Mouse (Mus musculus): ENCODE data around the gene Cldn10. TPM values are rescaled to one million over a fixed set of nuclear protein-coding genes. Genes with fewer than 3 reads are reported as not detected.
"Not testable (repeated sequence)": the region's sequence is repeated elsewhere in the genome, so short reads cannot be mapped to it uniquely, and the experiment has no call there.

The Cldn10 gene
- polyA plus RNA-seq, 1 experiment from 2014 or later: 0.80 TPM

GRCm38 (mm10) chr14:118763362-118763761 is 24.3 kb upstream of the Cldn10 start:
- not testable (repeated sequence) for H3K27ac ChIP-seq (ENCODE audit: low read depth, low read length); H3K36me3 ChIP-seq (ENCODE audit: control insufficient read depth, insufficient read depth, low read length); H3K4me1 ChIP-seq (ENCODE audit: control insufficient read depth, insufficient read depth, low read length); H3K9me3 ChIP-seq (replicated peaks; ENCODE audit: control insufficient read depth, low read length); ATAC-seq; H3K9ac ChIP-seq (ENCODE audit: low read length); DNase-seq (ENCODE audit: low spot score); H3K4me3 ChIP-seq (ENCODE audit: low read depth, low read length); H3K4me2 ChIP-seq (ENCODE audit: low read length); H3K27me3 ChIP-seq (replicated peaks; ENCODE audit: control insufficient read depth, insufficient read depth, low read length)
- 94% methylated on average over 13 of the region's 13 CpGs for WGBS

GRCm38 (mm10) chr14:118763917-118764495 is 23.7 kb upstream of the Cldn10 start:
- Histone ChIP-seq H3K36me3 (ENCODE audit: control insufficient read depth, insufficient read depth, low read length) (no peaks in the 10 kb centered on the region), H3K4me1 (ENCODE audit: control insufficient read depth, insufficient read depth, low read length) (no peaks in the 10 kb centered on the region), H3K9me3 (replicated peaks; ENCODE audit: control insufficient read depth, low read length) (no peaks in the 10 kb centered on the region), H3K27ac (ENCODE audit: low read depth, low read length) (no peak overlapping the region), H3K9ac (ENCODE audit: low read length) (no peak overlapping the region), H3K27me3 (replicated peaks; ENCODE audit: control insufficient read depth, insufficient read depth, low read length) (no peaks in the 10 kb centered on the region), H3K4me2 (ENCODE audit: low read length) (no peak overlapping the region), H3K4me3 (ENCODE audit: low read depth, low read length) (no peak overlapping the region)
- ATAC-seq (no peak), DNase-seq (ENCODE audit: low spot score) (no peak)
- WGBS: 86% methylated on average over 9 of the region's 9 CpGs

GRCm38 (mm10) chr14:118765306-118765705 is 22.4 kb upstream of the Cldn10 start:
- 75% methylated on average over 7 of the region's 7 CpGs for WGBS

GRCm38 (mm10) chr14:118765951-118766350 is 21.8 kb upstream of the Cldn10 start:
- H3K36me3 ChIP-seq (ENCODE audit: control insufficient read depth, insufficient read depth, low read length): no peaks in the 10 kb centered on the region
- H3K9ac ChIP-seq (ENCODE audit: low read length): no peak overlapping the region
- no peaks in the 10 kb centered on the region for H3K9me3 ChIP-seq (replicated peaks; ENCODE audit: control insufficient read depth, low read length)
- 81% methylated on average over 7 of the region's 7 CpGs for WGBS
- H3K4me3 ChIP-seq (ENCODE audit: low read depth, low read length): no peak overlapping the region
- H3K4me1 ChIP-seq (ENCODE audit: control insufficient read depth, insufficient read depth, low read length): no peaks in the 10 kb centered on the region
- no peak overlapping the region for H3K27ac ChIP-seq (ENCODE audit: low read depth, low read length)
- DNase-seq (ENCODE audit: low spot score) (no peak), ATAC-seq (no peak)
- no peaks in the 10 kb centered on the region for H3K27me3 ChIP-seq (replicated peaks; ENCODE audit: control insufficient read depth, insufficient read depth, low read length)
- no peak overlapping the region for H3K4me2 ChIP-seq (ENCODE audit: low read length)

More at GRCm38 (mm10) chr14:118765306-118765705, 22.4 kb upstream of the Cldn10 start:
- no peak overlapping the region for H3K27ac ChIP-seq (ENCODE audit: low read depth, low read length)
- DNase-seq (ENCODE audit: low spot score) (peak; percentile 20), ATAC-seq (peak; percentile 36; the same call in 1 of the 2 replicates)
- no peaks in the 10 kb centered on the region for H3K27me3 ChIP-seq (replicated peaks; ENCODE audit: control insufficient read depth, insufficient read depth, low read length)
- no peaks in the 10 kb centered on the region for H3K36me3 ChIP-seq (ENCODE audit: control insufficient read depth, insufficient read depth, low read length)
- H3K4me2 ChIP-seq (ENCODE audit: low read length): no peak overlapping the region
- no peaks in the 10 kb centered on the region for H3K4me1 ChIP-seq (ENCODE audit: control insufficient read depth, insufficient read depth, low read length)
- no peak overlapping the region for H3K9ac ChIP-seq (ENCODE audit: low read length)
- H3K4me3 ChIP-seq (ENCODE audit: low read depth, low read length): no peak overlapping the region
- H3K9me3 ChIP-seq (replicated peaks; ENCODE audit: control insufficient read depth, low read length): no peaks in the 10 kb centered on the region

- Histone ChIP-seq H3K4me3 (ENCODE audit: low read depth, low read length) (no peak overlapping the region), H3K9me3 (replicated peaks; ENCODE audit: control insufficient read depth, low read length) (no peaks in the 10 kb centered on the region), H3K9ac (ENCODE audit: low read length) (no peak overlapping the region), H3K4me1 (ENCODE audit: control insufficient read depth, insufficient read depth, low read length) (no peaks in the 10 kb centered on the region), H3K36me3 (ENCODE audit: control insufficient read depth, insufficient read depth, low read length) (no peaks in the 10 kb centered on the region), H3K27me3 (replicated peaks; ENCODE audit: control insufficient read depth, insufficient read depth, low read length) (no peaks in the 10 kb centered on the region), H3K27ac (ENCODE audit: low read depth, low read length) (no peak overlapping the region), H3K4me2 (ENCODE audit: low read length) (no peak overlapping the region)
- DNase-seq (ENCODE audit: low spot score): no peak
- WGBS: 86% methylated on average over 5 of the region's 5 CpGs
- no peak for ATAC-seq
Measured at GRCm38 (mm10) chr14:118766368-118766767, 21.3 kb upstream of the Cldn10 start.

- ATAC-seq: peak; percentile 90
- Histone ChIP-seq H3K36me3 (ENCODE audit: control insufficient read depth, insufficient read depth, low read length) (no peaks in the 10 kb centered on the region), H3K9me3 (replicated peaks; ENCODE audit: control insufficient read depth, low read length) (no peaks in the 10 kb centered on the region), H3K4me3 (ENCODE audit: low read depth, low read length) (no peak overlapping the region), H3K27ac (ENCODE audit: low read depth, low read length) (no peak overlapping the region), H3K4me1 (ENCODE audit: control insufficient read depth, insufficient read depth, low read length) (no peaks in the 10 kb centered on the region), H3K27me3 (replicated peaks; ENCODE audit: control insufficient read depth, insufficient read depth, low read length) (no peaks in the 10 kb centered on the region), H3K9ac (ENCODE audit: low read length) (no peak overlapping the region), H3K4me2 (ENCODE audit: low read length) (no peak overlapping the region)
- DNase-seq (ENCODE audit: low spot score): peak; percentile 88
- WGBS: 34% methylated on average over 14 of the region's 14 CpGs
Measured at GRCm38 (mm10) chr14:118767673-118768353, 19.9 kb upstream of the Cldn10 start.

- H3K4me2 ChIP-seq (ENCODE audit: low read length): no peak overlapping the region
- H3K27me3 ChIP-seq (replicated peaks; ENCODE audit: control insufficient read depth, insufficient read depth, low read length): no peaks in the 10 kb centered on the region
- ATAC-seq (no peak; the same call in 1 of the 2 replicates), DNase-seq (ENCODE audit: low spot score) (no peak)
- H3K4me3 ChIP-seq (ENCODE audit: low read depth, low read length): no peak overlapping the region
- 54% methylated on average over 17 of the region's 17 CpGs for WGBS
- no peak overlapping the region for H3K27ac ChIP-seq (ENCODE audit: low read depth, low read length)
- no peaks in the 10 kb centered on the region for H3K36me3 ChIP-seq (ENCODE audit: control insufficient read depth, insufficient read depth, low read length)
- no peaks in the 10 kb centered on the region for H3K4me1 ChIP-seq (ENCODE audit: control insufficient read depth, insufficient read depth, low read length)
- no peaks in the 10 kb centered on the region for H3K9me3 ChIP-seq (replicated peaks; ENCODE audit: control insufficient read depth, low read length)
- no peak overlapping the region for H3K9ac ChIP-seq (ENCODE audit: low read length)
Measured at GRCm38 (mm10) chr14:118768354-118768713, 19.4 kb upstream of the Cldn10 start.

- H3K36me3 ChIP-seq (ENCODE audit: control insufficient read depth, insufficient read depth, low read length): no peaks in the 10 kb centered on the region
- WGBS: 90% methylated on average over 3 of the region's 3 CpGs
- no peak overlapping the region for H3K9ac ChIP-seq (ENCODE audit: low read length)
- no peak overlapping the region for H3K4me3 ChIP-seq (ENCODE audit: low read depth, low read length)
- H3K27ac ChIP-seq (ENCODE audit: low read depth, low read length): no peak overlapping the region
- no peaks in the 10 kb centered on the region for H3K4me1 ChIP-seq (ENCODE audit: control insufficient read depth, insufficient read depth, low read length)
- no peak for DNase-seq (ENCODE audit: low spot score)
- no peak for ATAC-seq
- no peaks in the 10 kb centered on the region for H3K27me3 ChIP-seq (replicated peaks; ENCODE audit: control insufficient read depth, insufficient read depth, low read length)
- H3K9me3 ChIP-seq (replicated peaks; ENCODE audit: control insufficient read depth, low read length): no peaks in the 10 kb centered on the region
- H3K4me2 ChIP-seq (ENCODE audit: low read length): no peak overlapping the region
Measured at GRCm38 (mm10) chr14:118773668-118774067, 14.0 kb upstream of the Cldn10 start.

All from forebrain, embryonic 14.5 days (tissue).